Mouse (Mus musculus) heart, embryonic 15.5 days (tissue): ENCODE results near the gene Trpm3. TPM values are rescaled to one million over a fixed set of nuclear protein-coding genes. Genes with fewer than 3 reads are reported as not detected.
"Not testable (repeated sequence)": the region's sequence is repeated elsewhere in the genome, so short reads cannot be mapped to it uniquely, and the experiment has no call there.

ENCODE experiments used
- ATAC-seq: fragments of 200-750 bp; cut with Nextera tagmentation; replicated peaks from 2 replicates; pipeline ENCODE4 v1.8.0; 2017; ENCODE audit warnings: low read depth, moderate TSS enrichment; ENCODE audit not compliant: insufficient number of reproducible peaks, insufficient read depth, low FRiP score
- H3K27ac ChIP-seq: fragments of 300-500 bp; sonication (generic); 2 replicates; pipeline ENCODE4 v1.5.1; 2015; ENCODE audit warnings: mild to moderate bottlenecking, inconsistent platforms
- H3K27me3 ChIP-seq: fragments of 300-500 bp; sonication (generic); 2 replicates; pipeline ENCODE4 v1.6.1; 2015; ENCODE audit warnings: inconsistent platforms
- H3K36me3 ChIP-seq: fragments of 300-500 bp; sonication (generic); 2 replicates; pipeline ENCODE4 v1.6.1; 2015; ENCODE audit warnings: mild to moderate bottlenecking, inconsistent platforms
- H3K4me1 ChIP-seq: fragments of 300-500 bp; sonication (generic); replicated peaks from 2 replicates; pipeline ENCODE4 v1.6.1; 2015; ENCODE audit warnings: inconsistent platforms
- H3K4me2 ChIP-seq: fragments of 300-500 bp; sonication (generic); 2 replicates; pipeline ENCODE4 v1.6.1; 2015; ENCODE audit warnings: inconsistent platforms, mild to moderate bottlenecking, moderate library complexity
- H3K4me3 ChIP-seq: fragments of 300-500 bp; sonication (generic); 2 replicates; pipeline ENCODE4 v1.5.1; 2015; ENCODE audit warnings: mild to moderate bottlenecking, inconsistent platforms
- H3K9ac ChIP-seq: fragments of 300-500 bp; sonication (generic); 2 replicates; pipeline ENCODE4 v1.6.1; 2015; ENCODE audit warnings: mild to moderate bottlenecking, inconsistent platforms
- H3K9me3 ChIP-seq: fragments of 300-500 bp; sonication (generic); replicated peaks from 2 replicates; pipeline ENCODE4 v1.6.1; 2016; ENCODE audit warnings: inconsistent platforms
- WGBS: fragments of 180-500 bp; shearing (Covaris S2); methylation state at CpG from one replicate; pipeline ENCODE4 v1.1.7; 2015; ENCODE audit warnings: mixed read lengths; 5-methylcytosine and 5-hydroxymethylcytosine counted together
- polyA plus RNA-seq: library from polyadenylated mRNA; unstranded; fragments of >200 nt; fragmentation: Nextera tagmentation; extraction: Ambion mirVana; gene quantifications from 2 replicates; pipeline ENCODE4 v1.2.1, GENCODE M21; 2015

The Trpm3 gene
- polyA plus RNA-seq, 1 experiment from 2014 or later = 0.55 TPM

GRCm38 (mm10) chr19:22823491-22823981 lies 684.7 kb downstream of the Trpm3 start:
- Histone ChIP-seq H3K4me2 (no peak overlapping the region), H3K9ac (no peak overlapping the region), H3K27me3 (no peaks in the 10 kb centered on the region), H3K4me1 (no peaks in the 10 kb centered on the region), H3K4me3 (no peak overlapping the region), H3K27ac (no peak overlapping the region), H3K36me3 (no peaks in the 10 kb centered on the region), H3K9me3 (no peaks in the 10 kb centered on the region)
- no peak for ATAC-seq
- 78% methylated on average over 9 of the region's 9 CpGs for WGBS

- WGBS = 49% methylated on average over 1 of the region's 1 CpGs
- H3K27ac ChIP-seq = no peak overlapping the region
- H3K9me3 ChIP-seq = no peaks in the 10 kb centered on the region
- ATAC-seq = no peak
- H3K4me1 ChIP-seq = no peaks in the 10 kb centered on the region
- H3K4me3 ChIP-seq = no peak overlapping the region
- no peak overlapping the region for H3K9ac ChIP-seq
- H3K4me2 ChIP-seq = no peak overlapping the region
- H3K36me3 ChIP-seq = no peaks in the 10 kb centered on the region
- no peaks in the 10 kb centered on the region for H3K27me3 ChIP-seq
Observed at GRCm38 (mm10) chr19:22825812-22826211, 687.0 kb downstream of the Trpm3 start.

GRCm38 (mm10) chr19:22828198-22828742 lies 689.4 kb downstream of the Trpm3 start:
- no peaks in the 10 kb centered on the region for H3K36me3 ChIP-seq
- ATAC-seq = no peak
- no peaks in the 10 kb centered on the region for H3K27me3 ChIP-seq
- no peak overlapping the region for H3K9ac ChIP-seq
- WGBS = 62% methylated on average over 2 of the region's 2 CpGs
- H3K4me1 ChIP-seq = no peaks in the 10 kb centered on the region
- H3K27ac ChIP-seq = no peak overlapping the region
- no peak overlapping the region for H3K4me3 ChIP-seq
- H3K9me3 ChIP-seq = no peaks in the 10 kb centered on the region
- H3K4me2 ChIP-seq = no peak overlapping the region

GRCm38 (mm10) chr19:22841081-22842040 lies 702.5 kb downstream of the Trpm3 start:
- no peaks in the 10 kb centered on the region for H3K27me3 ChIP-seq
- no peak overlapping the region for H3K4me3 ChIP-seq
- no peaks in the 10 kb centered on the region for H3K36me3 ChIP-seq
- no peak for ATAC-seq
- H3K4me2 ChIP-seq = no peak overlapping the region
- H3K9me3 ChIP-seq = no peaks in the 10 kb centered on the region
- no peaks in the 10 kb centered on the region for H3K4me1 ChIP-seq
- H3K27ac ChIP-seq = no peak overlapping the region
- WGBS = 57% methylated on average over 6 of the region's 6 CpGs
- H3K9ac ChIP-seq = no peak overlapping the region

GRCm38 (mm10) chr19:22842697-22843096 lies 703.9 kb downstream of the Trpm3 start:
- no peak overlapping the region for H3K9ac ChIP-seq
- H3K27ac ChIP-seq = no peak overlapping the region
- H3K4me3 ChIP-seq = no peak overlapping the region
- ATAC-seq = no peak
- no peaks in the 10 kb centered on the region for H3K4me1 ChIP-seq
- H3K4me2 ChIP-seq = no peak overlapping the region
- 82% methylated on average over 2 of the region's 2 CpGs for WGBS
- H3K9me3 ChIP-seq = no peaks in the 10 kb centered on the region
- H3K27me3 ChIP-seq = no peaks in the 10 kb centered on the region
- H3K36me3 ChIP-seq = no peaks in the 10 kb centered on the region

GRCm38 (mm10) chr19:22847696-22848095 lies 708.9 kb downstream of the Trpm3 start:
- no peak overlapping the region for H3K4me2 ChIP-seq
- H3K27ac ChIP-seq = no peak overlapping the region
- no peaks in the 10 kb centered on the region for H3K36me3 ChIP-seq
- H3K4me1 ChIP-seq = no peaks in the 10 kb centered on the region
- 67% methylated on average over 12 of the region's 12 CpGs for WGBS
- no peaks in the 10 kb centered on the region for H3K27me3 ChIP-seq
- no peak overlapping the region for H3K4me3 ChIP-seq
- no peak for ATAC-seq
- H3K9ac ChIP-seq = no peak overlapping the region
- H3K9me3 ChIP-seq = no peaks in the 10 kb centered on the region

- Histone ChIP-seq H3K4me3 (no peak overlapping the region), H3K27ac (no peak overlapping the region), H3K27me3 (no peaks in the 10 kb centered on the region), H3K9ac (no peak overlapping the region), H3K4me2 (no peak overlapping the region), H3K4me1 (no peaks in the 10 kb centered on the region), H3K36me3 (no peaks in the 10 kb centered on the region), H3K9me3 (no peaks in the 10 kb centered on the region)
- no peak for ATAC-seq
- 65% methylated on average over 1 of the region's 1 CpGs for WGBS
Observed at GRCm38 (mm10) chr19:22848251-22848650, 709.4 kb downstream of the Trpm3 start.

- 67% methylated on average over 7 of the region's 7 CpGs for WGBS
- H3K4me2 ChIP-seq = no peak overlapping the region
- no peak for ATAC-seq
- H3K9ac ChIP-seq = no peak overlapping the region
- H3K4me3 ChIP-seq = no peak overlapping the region
- H3K36me3 ChIP-seq = no peaks in the 10 kb centered on the region
- H3K27ac ChIP-seq = no peak overlapping the region
- no peaks in the 10 kb centered on the region for H3K9me3 ChIP-seq
- H3K27me3 ChIP-seq = no peaks in the 10 kb centered on the region
- no peaks in the 10 kb centered on the region for H3K4me1 ChIP-seq
Observed at GRCm38 (mm10) chr19:22848783-22849576, 710.1 kb downstream of the Trpm3 start.

- not testable (repeated sequence) for H3K4me1 ChIP-seq, ATAC-seq, H3K36me3 ChIP-seq, H3K9ac ChIP-seq, H3K4me2 ChIP-seq, H3K27me3 ChIP-seq, H3K4me3 ChIP-seq, H3K9me3 ChIP-seq, H3K27ac ChIP-seq
- 61% methylated on average over 5 of the region's 5 CpGs for WGBS
Observed at GRCm38 (mm10) chr19:22851423-22851822, 712.6 kb downstream of the Trpm3 start.

GRCm38 (mm10) chr19:22859644-22860043 lies 720.8 kb downstream of the Trpm3 start:
- no peaks in the 10 kb centered on the region for H3K4me1 ChIP-seq
- H3K36me3 ChIP-seq = no peaks in the 10 kb centered on the region
- H3K4me2 ChIP-seq = no peak overlapping the region
- no peak overlapping the region for H3K4me3 ChIP-seq
- WGBS = 84% methylated on average over 4 of the region's 4 CpGs
- ATAC-seq = no peak
- no peak overlapping the region for H3K27ac ChIP-seq
- H3K27me3 ChIP-seq = no peaks in the 10 kb centered on the region
- H3K9me3 ChIP-seq = no peaks in the 10 kb centered on the region
- no peak overlapping the region for H3K9ac ChIP-seq

GRCm38 (mm10) chr19:22867456-22867855 lies 728.6 kb downstream of the Trpm3 start:
- Histone ChIP-seq H3K4me2 (no peak overlapping the region), H3K4me3 (no peak overlapping the region), H3K27me3 (no peaks in the 10 kb centered on the region), H3K36me3 (no peaks in the 10 kb centered on the region), H3K9ac (no peak overlapping the region), H3K9me3 (no peaks in the 10 kb centered on the region), H3K4me1 (no peaks in the 10 kb centered on the region), H3K27ac (no peak overlapping the region)
- WGBS = 71% methylated on average over 5 of the region's 5 CpGs
- ATAC-seq = no peak
